Mouse (Mus musculus) thymus, adult 2 months (tissue): Measurements from ENCODE around the gene Coch. TPM values are rescaled to one million over a fixed set of nuclear protein-coding genes. Genes with fewer than 3 reads are reported as not detected.
"Not testable (repeated sequence)": the region's sequence is repeated elsewhere in the genome, so short reads cannot be mapped to it uniquely, and the experiment has no call there.

Experiments
- DNase-seq: peaks from one replicate; pipeline ENCODE4 v3.0.0; 2021
- H3K27ac ChIP-seq: fragments of 200-500 bp; 2 replicates; pipeline ENCODE4 v1.5.1; 2012; ENCODE audit warnings: low read length, control low read depth; ENCODE audit not compliant: control insufficient read depth, insufficient read depth
- H3K27me3 ChIP-seq: fragments of 200-500 bp; 2 replicates; pipeline ENCODE4 v1.6.1; 2012; ENCODE audit warnings: mild to moderate bottlenecking, low read length, moderate library complexity, mixed read lengths; ENCODE audit not compliant: control insufficient read depth, insufficient read depth
- H3K36me3 ChIP-seq: fragments of 200-500 bp; 2 replicates; pipeline ENCODE4 v1.6.1; 2012; ENCODE audit warnings: mild to moderate bottlenecking, low read length, moderate library complexity; ENCODE audit not compliant: control insufficient read depth, insufficient read depth
- H3K4me1 ChIP-seq: fragments of 200-500 bp; replicated peaks from 2 replicates; pipeline ENCODE4 v1.6.1; 2012; ENCODE audit warnings: low read length; ENCODE audit not compliant: control insufficient read depth, insufficient read depth
- H3K4me3 ChIP-seq: fragments of 200-500 bp; 2 replicates; pipeline ENCODE4 v1.5.1; 2012; ENCODE audit warnings: mild to moderate bottlenecking, low read length, control low read depth, moderate library complexity; ENCODE audit not compliant: control insufficient read depth, insufficient read depth
- CTCF ChIP-seq: fragments of 200-500 bp; IDR thresholded peaks from 2 replicates; pipeline ENCODE4 v1.5.1; 2012; ENCODE audit warnings: mild to moderate bottlenecking, control low read depth, low read length, moderate library complexity, borderline replicate concordance; ENCODE audit not compliant: control insufficient read depth, poor library complexity, insufficient read depth; ENCODE audit errors: extremely low read depth
- POLR2A ChIP-seq: fragments of 200-500 bp; IDR thresholded peaks from 2 replicates; pipeline ENCODE4 v1.6.1; 2012; ENCODE audit warnings: mild to moderate bottlenecking, low read length, control low read depth, moderate library complexity; ENCODE audit not compliant: control insufficient read depth, poor library complexity, insufficient read depth; ENCODE audit errors: extremely low read depth
- WGBS: fragments of 180-500 bp; shearing (Covaris S2); methylation state at CpG from one replicate; pipeline ENCODE4 v1.1.7; 2018; 5-methylcytosine and 5-hydroxymethylcytosine counted together
- polyA plus RNA-seq: library from polyadenylated mRNA; depleted of rRNA; stranded (reverse); fragments of >200 nt; gene quantifications from 2 replicates; pipeline ENCODE4 v1.2.3, GENCODE M21; 2012

Coch gene
- polyA plus RNA-seq, 1 experiment: 1.4 TPM

DNA sequence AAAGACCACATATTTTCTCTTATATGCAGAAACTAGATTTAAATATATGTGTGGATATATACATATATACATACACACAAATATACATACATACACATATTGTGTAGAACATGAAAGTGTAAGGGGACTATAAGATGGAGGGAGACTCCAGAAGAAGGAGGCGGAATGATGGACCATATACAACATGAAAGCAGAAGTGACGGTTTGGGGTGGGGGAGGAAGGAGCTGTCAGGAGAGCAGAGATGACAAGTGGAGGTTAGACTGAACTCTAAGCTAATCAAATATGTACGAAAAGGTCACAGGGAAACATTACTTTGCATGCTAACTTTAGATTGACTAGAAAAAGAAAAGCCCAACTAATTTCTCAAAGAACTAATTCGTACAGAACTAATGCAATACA, 20.5 kb upstream of the Coch start:
- H3K27ac ChIP-seq: no peak overlapping the region
- H3K36me3 ChIP-seq: no peaks in the 10 kb centered on the region
- 73% methylated on average over 4 of the region's 4 CpGs for WGBS
- H3K27me3 ChIP-seq: no peaks in the 10 kb centered on the region
- no peak overlapping the region for H3K4me3 ChIP-seq
- no peak for DNase-seq
- no peak for TF ChIP-seq POLR2A
- TF ChIP-seq CTCF: no peak
- no peaks in the 10 kb centered on the region for H3K4me1 ChIP-seq

DNA sequence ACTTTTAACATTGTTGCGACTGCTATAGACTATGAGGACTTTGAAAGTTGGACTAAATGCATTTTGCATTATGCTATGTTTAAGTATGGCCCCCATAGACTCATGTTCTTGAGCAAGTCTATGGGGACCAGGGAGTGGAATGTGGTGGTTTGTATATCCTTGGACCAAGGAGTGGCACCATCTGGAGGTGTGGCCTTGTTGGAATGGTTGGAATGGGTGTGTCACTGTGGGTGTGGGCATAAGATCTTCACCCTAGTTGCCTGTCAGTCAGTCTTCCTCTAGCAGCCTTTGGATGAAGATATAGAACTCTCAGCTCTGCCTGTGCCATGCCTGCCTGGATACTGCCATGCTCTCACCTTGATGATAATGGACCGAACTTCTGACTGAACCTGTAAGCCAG, 15.3 kb upstream of the Coch start:
- not testable (repeated sequence) for H3K27me3 ChIP-seq, H3K4me3 ChIP-seq, H3K4me1 ChIP-seq, H3K36me3 ChIP-seq, H3K27ac ChIP-seq, DNase-seq
- WGBS: 93% methylated on average over 2 of the region's 2 CpGs

DNA sequence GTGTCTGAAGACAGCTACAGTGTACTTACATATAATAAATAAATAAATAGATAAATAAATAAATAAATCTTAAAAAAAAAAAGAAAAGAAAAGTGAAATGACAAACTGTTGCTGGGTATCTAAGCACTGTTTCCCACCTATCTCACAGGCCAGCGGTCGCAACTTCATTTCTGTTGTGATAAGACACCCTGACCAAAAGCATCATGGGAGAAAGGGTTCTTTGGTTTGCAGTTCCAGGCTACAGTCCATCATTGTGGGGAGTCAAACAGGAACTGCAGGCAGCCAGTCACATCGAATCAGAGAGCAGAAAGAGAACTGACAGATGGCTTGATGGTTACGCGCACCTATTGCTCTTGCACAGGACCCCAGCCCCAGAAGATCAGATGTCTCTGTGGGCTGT, 3.9 kb upstream of the Coch start:
- no peak for TF ChIP-seq POLR2A
- TF ChIP-seq CTCF: no peak
- H3K36me3 ChIP-seq: no peaks in the 10 kb centered on the region
- no peak overlapping the region for H3K27ac ChIP-seq
- H3K27me3 ChIP-seq: peaks cover 9% of the 10 kb centered on the region; the same call in 1 of the 2 replicates
- 84% methylated on average over 5 of the region's 5 CpGs for WGBS
- DNase-seq: no peak
- H3K4me1 ChIP-seq: no peaks in the 10 kb centered on the region; the same call in 1 of the 2 replicates
- H3K4me3 ChIP-seq: no peak overlapping the region

DNA sequence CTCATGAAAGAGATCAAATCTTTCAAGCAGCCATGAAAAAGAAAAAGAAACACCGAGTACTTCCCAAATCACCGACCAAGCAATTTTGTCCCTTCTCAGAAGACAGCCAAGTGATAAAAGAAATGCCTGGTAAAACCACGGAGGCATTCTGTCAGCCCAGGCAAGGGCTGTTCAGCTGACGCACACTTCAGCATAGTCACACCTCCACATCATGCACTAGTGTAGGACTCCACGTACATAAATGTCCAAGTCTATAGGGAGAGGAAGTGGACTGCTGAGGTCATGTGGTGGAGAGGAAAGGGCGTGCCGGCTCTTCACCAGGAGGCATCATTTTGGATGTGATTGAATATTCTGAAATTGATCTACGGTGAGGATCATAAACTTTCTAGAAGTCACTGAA, 1.2 kb upstream of the Coch start:
- TF ChIP-seq POLR2A (no peak), CTCF (no peak)
- 53% methylated on average over 8 of the region's 8 CpGs for WGBS
- no peaks in the 10 kb centered on the region for H3K36me3 ChIP-seq
- peaks cover 9% of the 10 kb centered on the region; the same call in 1 of the 2 replicates for H3K27me3 ChIP-seq
- no peaks in the 10 kb centered on the region; the same call in 1 of the 2 replicates for H3K4me1 ChIP-seq
- DNase-seq: no peak
- H3K4me3 ChIP-seq: no peak overlapping the region
- no peak overlapping the region for H3K27ac ChIP-seq

DNA sequence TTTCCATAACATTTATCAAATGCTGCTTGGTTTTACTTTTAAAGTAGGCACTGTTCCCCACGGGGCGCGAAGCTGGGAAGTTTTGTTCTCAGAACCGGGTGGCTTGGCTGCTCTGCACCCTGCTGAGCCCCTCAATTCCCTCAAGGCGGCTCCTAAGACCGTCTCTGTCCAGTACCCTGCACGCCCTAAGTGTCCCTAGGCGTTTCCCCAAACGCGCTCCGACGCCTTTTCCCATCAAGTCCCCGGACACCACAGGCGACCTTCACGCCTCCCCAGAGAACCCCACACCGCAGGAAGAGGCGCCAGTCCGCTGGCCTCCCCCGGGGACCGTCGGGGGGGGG, 283 bp upstream of the Coch start:
- Histone ChIP-seq H3K27me3 (peaks cover 9% of the 10 kb centered on the region; the same call in 1 of the 2 replicates), H3K36me3 (no peaks in the 10 kb centered on the region), H3K4me1 (no peaks in the 10 kb centered on the region; the same call in 1 of the 2 replicates), H3K27ac (no peak overlapping the region), H3K4me3 (no peak overlapping the region)
- WGBS: 4% methylated on average over 20 of the region's 21 CpGs
- no peak for DNase-seq
- TF ChIP-seq POLR2A (no peak), CTCF (no peak)

DNA sequence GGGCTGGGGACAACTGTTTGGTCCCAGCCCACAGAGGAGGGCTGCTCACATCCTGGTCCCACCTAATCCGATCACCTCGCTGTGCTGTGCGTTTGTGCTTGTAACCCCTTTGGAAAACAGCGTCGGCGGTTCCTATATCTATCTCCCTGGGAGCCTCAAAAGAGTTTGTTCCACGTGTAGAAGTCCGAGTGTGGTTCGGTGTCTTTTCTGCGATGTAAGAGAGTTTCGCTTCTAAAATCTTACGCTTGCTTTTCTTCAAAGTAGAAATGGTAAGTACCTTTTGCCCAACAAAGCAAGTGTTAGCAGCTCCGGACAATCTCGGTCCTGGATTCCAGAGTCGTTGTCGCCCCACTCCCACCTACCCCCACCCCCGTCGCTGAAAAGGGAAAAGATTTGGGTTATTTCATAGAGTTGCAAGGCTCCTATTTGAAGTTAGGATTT, 909 bp downstream of the Coch start:
- Histone ChIP-seq H3K27ac (no peak overlapping the region), H3K4me3 (0 out of 2 replicates have a peak overlapping the region, but pooled peaks have one; percentile 16), H3K36me3 (no peaks in the 10 kb centered on the region), H3K27me3 (peaks cover 9% of the 10 kb centered on the region; the same call in 1 of the 2 replicates), H3K4me1 (no peaks in the 10 kb centered on the region; the same call in 1 of the 2 replicates)
- 5% methylated on average over 18 of the region's 18 CpGs for WGBS
- no peak for DNase-seq
- no peak for TF ChIP-seq CTCF
- no peak for TF ChIP-seq POLR2A

DNA sequence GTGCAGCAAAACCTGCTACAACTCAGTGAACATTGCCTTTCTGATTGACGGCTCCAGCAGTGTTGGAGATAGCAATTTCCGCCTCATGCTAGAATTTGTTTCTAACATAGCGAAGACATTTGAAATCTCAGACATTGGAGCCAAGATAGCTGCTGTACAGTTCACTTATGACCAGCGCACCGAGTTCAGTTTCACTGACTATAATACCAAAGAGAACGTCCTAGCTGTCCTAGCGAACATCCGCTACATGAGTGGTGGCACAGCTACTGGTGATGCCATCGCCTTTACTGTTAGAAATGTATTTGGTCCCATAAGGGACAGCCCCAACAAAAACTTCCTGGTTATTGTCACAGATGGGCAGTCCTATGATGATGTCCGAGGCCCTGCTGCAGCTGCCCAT, 10.2 kb downstream of the Coch start:
- H3K4me3 ChIP-seq: no peak overlapping the region
- no peak for TF ChIP-seq CTCF
- no peaks in the 10 kb centered on the region for H3K4me1 ChIP-seq
- whole genome bisulfite sequencing: 96% methylated on average over 10 of the region's 10 CpGs
- no peaks in the 10 kb centered on the region for H3K36me3 ChIP-seq
- no peak for DNase-seq
- no peak overlapping the region for H3K27ac ChIP-seq
- no peaks in the 10 kb centered on the region for H3K27me3 ChIP-seq
